Mouse (Mus musculus): ENCODE results near the gene Osbpl5.
A peak's percentile ranks its signal among the peaks of the same experiment; 100 is the strongest.
"Not testable (repeated sequence)": the region's sequence is repeated elsewhere in the genome, so short reads cannot be mapped to it uniquely, and the experiment has no call there.

Osbpl5 gene

GRCm38 (mm10) chr7:143649034-143649768 lies 107.6 kb downstream of the Osbpl5 start, which contains the start of gene Tnfrsf22:
Gene Tnfrsf22, minus strand, starts transcription at chr7:143649661.
- DNase-seq (ENCODE audit: low read depth, low spot score), result peak; percentile 94

DNA sequence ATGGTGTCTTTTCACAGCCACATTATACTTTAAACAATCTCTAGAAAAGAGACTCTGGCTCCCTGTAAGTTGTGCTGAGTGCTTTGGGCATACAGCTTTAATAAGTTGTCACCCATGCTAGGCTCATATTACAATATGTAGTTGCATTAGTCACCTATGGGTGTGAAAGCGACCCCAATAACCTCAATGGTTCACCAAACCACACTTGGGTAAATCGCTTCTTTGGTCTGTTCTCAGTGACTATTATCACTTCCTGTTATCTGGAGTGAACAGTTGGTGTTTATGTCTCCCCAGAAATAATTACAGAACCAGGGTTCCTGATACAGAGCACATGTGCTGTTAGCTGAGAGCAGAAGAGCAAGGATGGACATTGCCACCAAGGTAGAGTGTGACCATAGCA lies 112.8 kb downstream of the Osbpl5 start:
- DNase-seq (ENCODE audit: low read depth, low spot score), result not testable (repeated sequence)
